21 mouse cellular contexts compared by ENCODE assay signal in the genomic region with DNA sequence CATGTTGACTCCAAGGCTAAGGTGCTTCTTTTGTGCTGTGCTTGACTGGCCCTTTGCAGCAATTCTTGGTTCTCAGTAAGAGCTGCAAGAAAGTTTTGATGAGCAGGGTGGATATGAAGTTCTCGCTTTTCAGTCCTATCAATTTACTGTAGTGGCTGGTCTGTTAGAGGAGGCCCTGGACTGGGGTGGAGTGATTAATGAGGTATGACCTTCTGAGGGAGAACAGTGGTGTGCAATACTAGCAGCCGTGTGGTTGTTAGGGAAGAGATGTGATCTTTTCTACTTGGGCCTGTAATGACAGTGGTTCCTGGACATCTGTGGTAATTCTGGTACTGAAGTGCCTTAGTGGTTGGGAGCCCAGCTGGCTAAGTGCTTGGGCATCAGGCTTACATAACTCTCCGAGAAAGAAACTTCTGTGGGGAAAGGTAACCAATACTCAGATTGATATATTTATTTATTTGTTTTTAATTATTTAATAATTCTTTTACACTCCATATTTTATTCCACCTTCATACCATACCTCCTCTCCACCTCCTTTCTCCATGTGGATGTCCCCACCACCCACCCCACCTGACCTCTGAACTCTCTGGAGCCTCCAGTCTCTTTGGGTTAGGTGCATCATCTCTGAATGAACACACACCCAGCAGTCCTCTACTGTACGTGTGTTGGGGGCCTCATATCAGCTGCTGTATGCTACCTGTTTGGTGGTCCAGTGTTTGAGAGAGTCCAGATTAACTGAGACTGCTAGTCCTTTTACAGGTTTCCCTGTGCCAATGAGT.
"Had no signal": no experiment of that assay in that cellular context is flagged by ENCODE, and none has a peak within 500 bp of the region (broad histone marks: within the 10 kb centered on the region; RNA-seq: fewer than 3 reads in every experiment).

No protein-coding gene starts in this region.

- H3K27ac ChIP-seq: hindbrain, postnatal 0 days; limb, embryonic 12.5 days; limb, embryonic 15.5 days; liver, embryonic 14.5 days; macrophage; midbrain, embryonic 10.5 days; midbrain, embryonic 13.5 days; neural tube, embryonic 13.5 days; stomach, embryonic 15.5 days had no signal

- DNase-seq: kidney, adult 9 months; kidney, postnatal 36 days; left cerebral cortex, postnatal 4 days; liver, postnatal 0 days; retina, postnatal 1 day; right cerebral cortex, postnatal 25 days; spleen, adult 18-20 months; thymus, postnatal 25 days had no signal

- H3K36me3 ChIP-seq: limb, embryonic 15.5 days; midbrain, embryonic 10.5 days; stomach, embryonic 15.5 days had no signal

- ATAC-seq: hindbrain, postnatal 0 days; inflammation-experienced regulatory T-cells, adult 6 months; liver, postnatal 0 days; midbrain, embryonic 13.5 days; midbrain, embryonic 16.5 days had no signal

- H3K4me1 ChIP-seq: limb, embryonic 12.5 days; limb, embryonic 15.5 days; midbrain, embryonic 10.5 days; midbrain, embryonic 13.5 days; neural tube, embryonic 13.5 days; stomach, embryonic 15.5 days had no signal

- H3K27me3 ChIP-seq: limb, embryonic 12.5 days; limb, embryonic 15.5 days; midbrain, embryonic 13.5 days; neural tube, embryonic 13.5 days; stomach, embryonic 15.5 days had no signal

- H3K9ac ChIP-seq: limb, embryonic 12.5 days; limb, embryonic 15.5 days; liver, embryonic 14.5 days; liver, postnatal 0 days; midbrain, embryonic 13.5 days; neural tube, embryonic 13.5 days; stomach, embryonic 15.5 days had no signal

- H3K9me3 ChIP-seq: limb, embryonic 12.5 days; limb, embryonic 15.5 days; midbrain, embryonic 10.5 days; midbrain, embryonic 13.5 days; neural tube, embryonic 13.5 days; stomach, embryonic 15.5 days had no signal

- H3K4me2 ChIP-seq: limb, embryonic 12.5 days; limb, embryonic 15.5 days; liver, embryonic 11.5 days; midbrain, embryonic 13.5 days; neural tube, embryonic 13.5 days; stomach, embryonic 15.5 days had no signal

- H3K4me3 ChIP-seq: limb, embryonic 12.5 days; limb, embryonic 15.5 days; midbrain, embryonic 10.5 days; midbrain, embryonic 13.5 days; myocyte; neural tube, embryonic 13.5 days; stomach, embryonic 15.5 days had no signal
